Mouse (Mus musculus) megakaryocyte-erythroid progenitor cell, adult 5-6 weeks (primary cell): ENCODE measurements around the gene Slc25a51. TPM values are rescaled to one million over a fixed set of nuclear protein-coding genes. Genes with fewer than 3 reads are reported as not detected.

ENCODE experiments used
- ATAC-seq: replicated peaks from 2 replicates; pipeline ENCODE4 v1.8.0; 2016; ENCODE audit warnings: mild to moderate bottlenecking, inconsistent platforms; ENCODE audit not compliant: severe bottlenecking, poor library complexity, low FRiP score, low TSS enrichment
- total RNA-seq, 2 experiments: library from RNA; stranded (forward) in 1 of 2; stranded (reverse) in 1 of 2; fragments of 200-1000, 215-1000 nt in 1 of 2; fragments of >200 nt in 1 of 2; fragmentation: Nextera tagmentation in 1 of 2; gene quantifications; 2 replicates each; pipeline ENCODE4 v1.2.3; 2014 to 2017

Gene Slc25a51
- total RNA-seq, 2 experiments from 2014 or later, result 65.2 to 75.9 TPM

- no peak for ATAC-seq
Observed at GRCm38 (mm10) chr4:45429451-45429850, 20.9 kb upstream of the Slc25a51 start.

GRCm38 (mm10) chr4:45426724-45427457 lies 18.3 kb upstream of the Slc25a51 start:
- ATAC-seq, result no peak

- no peak for ATAC-seq
Observed at GRCm38 (mm10) chr4:45423406-45423805, 14.8 kb upstream of the Slc25a51 start.

- ATAC-seq, result no peak
Observed at GRCm38 (mm10) chr4:45422640-45423039, 14.1 kb upstream of the Slc25a51 start.

- no peak for ATAC-seq
Observed at GRCm38 (mm10) chr4:45421519-45422260, 13.1 kb upstream of the Slc25a51 start.

- no peak for ATAC-seq
Observed at GRCm38 (mm10) chr4:45420733-45421132, 12.2 kb upstream of the Slc25a51 start.

GRCm38 (mm10) chr4:45419051-45419450 lies 10.5 kb upstream of the Slc25a51 start:
- ATAC-seq, result no peak

- ATAC-seq, result 0 out of 2 replicates have a peak, but pooled peaks have one; percentile 25
Observed at GRCm38 (mm10) chr4:45418229-45418950, 9.8 kb upstream of the Slc25a51 start.

GRCm38 (mm10) chr4:45416314-45416713 lies 7.7 kb upstream of the Slc25a51 start:
- no peak for ATAC-seq

- ATAC-seq, result no peak
Observed at GRCm38 (mm10) chr4:45413674-45414338, 5.2 kb upstream of the Slc25a51 start.

GRCm38 (mm10) chr4:45412433-45413192 lies 4.0 kb upstream of the Slc25a51 start:
- no peak for ATAC-seq

- no peak for ATAC-seq
Observed at GRCm38 (mm10) chr4:45411181-45411790, 2.7 kb upstream of the Slc25a51 start.

GRCm38 (mm10) chr4:45409270-45409669 lies 704 bp upstream of the Slc25a51 start:
- ATAC-seq, result peak; percentile 46

- no peak for ATAC-seq
Observed at GRCm38 (mm10) chr4:45407703-45408334, 747 bp downstream of the Slc25a51 start.

GRCm38 (mm10) chr4:45407001-45407702 lies 1.4 kb downstream of the Slc25a51 start:
- peak; percentile 46 for ATAC-seq

GRCm38 (mm10) chr4:45406397-45406796 lies 2.2 kb downstream of the Slc25a51 start:
- ATAC-seq, result no peak

GRCm38 (mm10) chr4:45405315-45405714 lies 3.3 kb downstream of the Slc25a51 start:
- no peak for ATAC-seq

- ATAC-seq, result no peak
Observed at GRCm38 (mm10) chr4:45404086-45404485, 4.5 kb downstream of the Slc25a51 start.
